Mouse (Mus musculus) intestine, postnatal 0 days (tissue): Measurements from ENCODE around the gene Vmn1r199. TPM values are rescaled to one million over a fixed set of nuclear protein-coding genes. Genes with fewer than 3 reads are reported as not detected.
"Not testable (repeated sequence)": the region's sequence is repeated elsewhere in the genome, so short reads cannot be mapped to it uniquely, and the experiment has no call there.

Experiments used
- ATAC-seq: fragments of 200-750 bp; cut with Nextera tagmentation; 2 replicates; pipeline ENCODE4 v1.8.0; 2017; ENCODE audit warnings: mild to moderate bottlenecking, moderate TSS enrichment, moderate library complexity
- H3K27ac ChIP-seq: fragments of 300-500 bp; sonication (generic); 2 replicates; pipeline ENCODE4 v1.5.1; 2014; ENCODE audit warnings: mild to moderate bottlenecking, low read depth, low read length, moderate library complexity
- H3K27me3 ChIP-seq: fragments of 300-500 bp; sonication (generic); replicated peaks from 2 replicates; pipeline ENCODE4 v1.6.1; 2014; ENCODE audit warnings: low read length, mixed read lengths; ENCODE audit not compliant: control insufficient read depth, insufficient read depth
- H3K36me3 ChIP-seq: fragments of 300-500 bp; sonication (generic); 2 replicates; pipeline ENCODE4 v1.6.1; 2014; ENCODE audit warnings: mild to moderate bottlenecking, moderate library complexity; ENCODE audit not compliant: control insufficient read depth, insufficient read depth
- H3K4me1 ChIP-seq: fragments of 300-500 bp; sonication (generic); replicated peaks from 2 replicates; pipeline ENCODE4 v1.6.1; 2014; ENCODE audit warnings: antibody characterized with exemption, low read length, mixed read lengths; ENCODE audit not compliant: control insufficient read depth, insufficient read depth
- H3K4me2 ChIP-seq: fragments of 300-500 bp; sonication (generic); replicated peaks from 2 replicates; pipeline ENCODE4 v1.6.1; 2014; ENCODE audit warnings: low read depth, mild to moderate bottlenecking, moderate library complexity
- H3K4me3 ChIP-seq: fragments of 300-500 bp; sonication (generic); 2 replicates; pipeline ENCODE4 v1.5.1; 2014; ENCODE audit warnings: low read depth, low read length
- H3K9ac ChIP-seq: fragments of 300-500 bp; sonication (generic); 2 replicates; pipeline ENCODE4 v1.6.1; 2014; ENCODE audit warnings: mild to moderate bottlenecking, low read depth, low read length
- H3K9me3 ChIP-seq: fragments of 300-500 bp; sonication (generic); 2 replicates; pipeline ENCODE4 v1.6.1; 2016; ENCODE audit warnings: mixed run types; ENCODE audit not compliant: control insufficient read depth
- CTCF ChIP-seq: sonication (generic); IDR thresholded peaks from 2 replicates; pipeline ENCODE4 v1.5.1; 2016; ENCODE audit warnings: low read depth, mild to moderate bottlenecking, control low read depth, antibody characterized with exemption, moderate library complexity
- WGBS: fragments of 180-500 bp; shearing (Covaris S2); extraction: QIAGEN DNeasy Blood & Tissue Kit; methylation state at CpG from one replicate; pipeline ENCODE4 v1.1.7; 2014; 5-methylcytosine and 5-hydroxymethylcytosine counted together
- polyA plus RNA-seq: library from polyadenylated mRNA; unstranded; fragments of >200 nt; fragmentation: Nextera tagmentation; extraction: Ambion mirVana; gene quantifications from 2 replicates; pipeline ENCODE4 v1.2.1, GENCODE M21; 2015

Gene Vmn1r199
- polyA plus RNA-seq = not detected in 2 replicates

DNA sequence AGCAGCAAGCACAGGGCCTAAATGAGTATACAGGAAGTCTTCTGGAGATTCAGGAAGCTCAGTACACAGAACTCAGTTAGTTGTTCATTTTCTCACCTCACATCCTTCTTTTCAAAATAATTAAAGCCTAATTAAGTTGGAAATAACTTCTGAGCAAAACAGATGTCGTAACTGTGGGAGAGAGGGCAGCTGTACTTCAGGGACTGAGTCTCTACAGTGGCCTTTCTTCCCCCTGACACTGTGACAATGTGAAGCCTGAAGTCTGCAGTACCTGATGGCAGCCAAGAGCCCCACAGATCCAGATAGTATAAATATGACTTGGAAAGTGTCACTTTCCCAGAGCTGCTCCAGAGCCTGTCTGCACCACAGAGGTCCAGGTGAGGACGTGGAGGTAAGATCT is at the start of gene Vmn1r199:
Gene Vmn1r199 (plus strand): TSS at position 301 of the 400 bp plus-strand sequence.
- H3K9me3 ChIP-seq = no peaks in the 10 kb centered on the region
- TF ChIP-seq CTCF = no peak

GRCm38 (mm10) chr13:22333269-22333668 is 46.3 kb upstream of the Vmn1r199 start:
- H3K36me3 ChIP-seq = no peaks in the 10 kb centered on the region
- no peak overlapping the region for H3K4me3 ChIP-seq
- no peak overlapping the region for H3K27ac ChIP-seq
- 73% methylated on average over 2 of the region's 2 CpGs for WGBS
- H3K9me3 ChIP-seq = no peaks in the 10 kb centered on the region
- H3K9ac ChIP-seq = no peak overlapping the region
- no peak overlapping the region for H3K4me2 ChIP-seq
- H3K4me1 ChIP-seq = no peaks in the 10 kb centered on the region
- no peaks in the 10 kb centered on the region for H3K27me3 ChIP-seq
- no peak for TF ChIP-seq CTCF
- ATAC-seq = no peak

More for the DNA sequence above, at the start of gene Vmn1r199:
- H3K9ac ChIP-seq = no peak within 1 kb of the TSS
- no peak for ATAC-seq
- 79% methylated on average over 2 of the region's 2 CpGs for WGBS
- H3K36me3 ChIP-seq = no peaks in the 10 kb centered on the region
- no peak within 1 kb of the TSS for H3K4me2 ChIP-seq
- no peaks in the 10 kb centered on the region for H3K27me3 ChIP-seq
- no peak within 1 kb of the TSS for H3K4me3 ChIP-seq
- H3K27ac ChIP-seq = no peak within 1 kb of the TSS
- H3K4me1 ChIP-seq = no peaks in the 10 kb centered on the region

- TF ChIP-seq CTCF = no peak
- Histone ChIP-seq H3K36me3 (no peaks in the 10 kb centered on the region), H3K27ac (no peak overlapping the region), H3K27me3 (no peaks in the 10 kb centered on the region), H3K4me3 (no peak overlapping the region), H3K4me1 (no peaks in the 10 kb centered on the region), H3K9ac (no peak overlapping the region), H3K4me2 (no peak overlapping the region), H3K9me3 (no peaks in the 10 kb centered on the region)
- ATAC-seq = no peak
- 89% methylated on average over 1 of the region's 1 CpGs for WGBS
Measured at GRCm38 (mm10) chr13:22335565-22335964, 44.1 kb upstream of the Vmn1r199 start.

DNA sequence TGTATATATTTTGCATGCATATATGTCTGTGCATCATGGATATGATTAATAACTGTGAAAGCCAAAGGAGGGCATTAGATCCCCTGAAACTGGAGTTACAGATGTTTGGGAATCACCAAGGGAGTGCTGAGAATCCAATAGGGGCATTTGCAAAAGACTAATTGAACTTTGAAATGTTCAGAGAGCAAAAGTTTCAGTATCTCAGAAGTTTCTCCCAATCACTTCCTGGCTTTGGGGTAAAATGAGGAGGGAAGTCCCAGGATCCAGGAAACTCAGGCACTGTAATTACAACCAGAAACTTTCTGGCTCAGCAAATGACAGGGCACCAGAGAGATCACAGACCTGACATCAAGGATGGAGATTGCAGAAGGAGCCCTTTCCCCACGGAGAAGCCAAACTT is 29.6 kb upstream of the Vmn1r199 start, which contains the start of gene Vmn1r198:
Gene Vmn1r198 (plus strand): TSS at position 301 of the 400 bp plus-strand sequence.
- Histone ChIP-seq H3K9ac (no peak within 1 kb of the TSS), H3K27ac (no peak within 1 kb of the TSS), H3K27me3 (no peaks in the 10 kb centered on the region), H3K9me3 (no peaks in the 10 kb centered on the region), H3K4me3 (no peak within 1 kb of the TSS), H3K4me1 (no peaks in the 10 kb centered on the region), H3K36me3 (no peaks in the 10 kb centered on the region), H3K4me2 (no peak within 1 kb of the TSS)
- no peak for TF ChIP-seq CTCF
- ATAC-seq = no peak
- whole genome bisulfite sequencing = 39% methylated on average over 1 of the region's 1 CpGs

DNA sequence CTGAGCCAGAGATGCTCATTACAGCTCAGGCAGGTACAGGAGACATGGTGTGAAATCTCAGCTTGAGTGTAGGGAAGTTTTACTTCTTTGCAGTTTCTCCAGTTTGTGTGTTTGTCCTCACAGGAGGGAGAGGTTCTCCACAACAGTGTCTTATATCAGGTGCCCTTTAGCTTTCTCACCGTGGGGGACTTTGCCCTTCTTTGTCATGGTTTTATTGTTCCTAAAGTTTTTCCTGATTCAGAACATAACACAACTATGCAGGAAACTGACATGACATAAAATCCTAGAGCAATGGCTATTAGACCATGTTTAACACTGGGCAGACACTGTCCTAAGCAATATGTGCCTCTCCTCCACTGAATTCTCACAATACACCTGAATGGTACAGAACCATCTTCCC is 28.8 kb upstream of the Vmn1r199 start:
- no peaks in the 10 kb centered on the region for H3K27me3 ChIP-seq
- 50% methylated on average over 1 of the region's 1 CpGs for WGBS
- no peak for TF ChIP-seq CTCF
- no peak overlapping the region for H3K4me3 ChIP-seq
- H3K9me3 ChIP-seq = no peaks in the 10 kb centered on the region
- no peak overlapping the region for H3K4me2 ChIP-seq
- H3K27ac ChIP-seq = no peak overlapping the region
- ATAC-seq = peak; percentile 54; the same call in 1 of the 2 replicates
- H3K9ac ChIP-seq = no peak overlapping the region
- no peaks in the 10 kb centered on the region for H3K36me3 ChIP-seq
- no peaks in the 10 kb centered on the region for H3K4me1 ChIP-seq

DNA sequence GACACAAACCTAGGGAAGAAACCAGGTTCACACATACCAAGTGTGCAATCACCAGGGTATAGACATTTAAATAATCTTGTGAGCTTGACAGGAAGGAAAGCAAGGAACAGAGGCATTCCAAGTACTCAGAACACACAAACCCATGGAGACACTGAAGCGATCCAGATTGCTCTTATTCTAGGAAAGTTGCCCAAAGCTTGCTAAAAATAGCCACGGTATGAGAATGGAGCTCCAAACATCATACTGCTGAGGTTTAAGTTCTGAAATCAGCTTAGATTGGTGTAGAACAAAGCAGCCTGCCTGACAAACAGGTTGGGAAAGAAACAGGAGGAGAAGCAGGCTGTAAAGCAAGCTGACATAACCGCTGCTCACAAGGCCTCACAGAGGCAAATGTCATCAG is 1.5 kb downstream of the Vmn1r199 start:
- H3K4me2 ChIP-seq, H3K27ac ChIP-seq, H3K36me3 ChIP-seq, H3K9me3 ChIP-seq, H3K9ac ChIP-seq, H3K27me3 ChIP-seq, ATAC-seq, H3K4me1 ChIP-seq, H3K4me3 ChIP-seq: not testable (repeated sequence)
- 55% methylated on average over 3 of the region's 3 CpGs for WGBS

GRCm38 (mm10) chr13:22383401-22383800 is 3.8 kb downstream of the Vmn1r199 start:
- no peak for TF ChIP-seq CTCF
- WGBS = 81% methylated on average over 3 of the region's 3 CpGs
- Histone ChIP-seq H3K9ac (no peak overlapping the region), H3K4me2 (no peak overlapping the region), H3K4me3 (no peak overlapping the region), H3K4me1 (no peaks in the 10 kb centered on the region), H3K27me3 (no peaks in the 10 kb centered on the region), H3K36me3 (no peaks in the 10 kb centered on the region), H3K9me3 (no peaks in the 10 kb centered on the region), H3K27ac (no peak overlapping the region)
- ATAC-seq = no peak
